Mouse (Mus musculus): Measurements from ENCODE around the gene Clec4a3.

GRCm38 (mm10) chr6:122952401-122952800 is at the start of gene Clec4a3:
- TF ChIP-seq CTCF (IDR thresholded peaks at IDR 0.05; ENCODE audit: low read depth) (no peak), EP300 (IDR thresholded peaks at IDR 0.05; ENCODE audit: low read depth) (no peak)
